Mouse (Mus musculus) heart, embryonic 16.5 days (tissue): ENCODE results near the gene Hexim1. TPM values are rescaled to one million over a fixed set of nuclear protein-coding genes. Genes with fewer than 3 reads are reported as not detected.
A peak's percentile ranks its signal among the peaks of the same experiment; 100 is the strongest.

Experiments
- ATAC-seq: fragments of 200-750 bp; cut with Nextera tagmentation; replicated peaks from 2 replicates; pipeline ENCODE4 v1.8.0; 2017; ENCODE audit warnings: moderate number of reproducible peaks; ENCODE audit not compliant: insufficient read depth, low FRiP score; ENCODE audit errors: extremely low read depth
- H3K27ac ChIP-seq: fragments of 300-500 bp; sonication (generic); 2 replicates; pipeline ENCODE4 v1.5.1; 2014; ENCODE audit warnings: mild to moderate bottlenecking, low read length, control low read depth, moderate library complexity
- H3K27me3 ChIP-seq: fragments of 300-500 bp; sonication (generic); 2 replicates; pipeline ENCODE4 v1.6.1; 2014; ENCODE audit warnings: low read length, mixed read lengths; ENCODE audit not compliant: control insufficient read depth, insufficient read depth
- H3K36me3 ChIP-seq: fragments of 300-500 bp; sonication (generic); 2 replicates; pipeline ENCODE4 v1.6.1; 2014; ENCODE audit not compliant: control insufficient read depth, insufficient read depth
- H3K4me1 ChIP-seq: fragments of 300-500 bp; sonication (generic); 2 replicates; pipeline ENCODE4 v1.6.1; 2014; ENCODE audit warnings: low read length, mixed read lengths; ENCODE audit not compliant: control insufficient read depth, insufficient read depth
- H3K4me2 ChIP-seq: fragments of 300-500 bp; sonication (generic); 2 replicates; pipeline ENCODE4 v1.6.1; 2014; ENCODE audit warnings: low read depth, mild to moderate bottlenecking, control low read depth, low read length
- H3K4me3 ChIP-seq: fragments of 300-500 bp; sonication (generic); 2 replicates; pipeline ENCODE4 v1.5.1; 2014; ENCODE audit warnings: mild to moderate bottlenecking, control low read depth, low read length
- H3K9ac ChIP-seq: fragments of 300-500 bp; sonication (generic); 2 replicates; pipeline ENCODE4 v1.6.1; 2014; ENCODE audit warnings: low read length, control low read depth
- H3K9me3 ChIP-seq: fragments of 300-500 bp; sonication (generic); replicated peaks from 2 replicates; pipeline ENCODE4 v1.6.1; 2016; ENCODE audit warnings: low read length; ENCODE audit not compliant: control insufficient read depth
- WGBS: fragments of 180-500 bp; shearing (Covaris S2); extraction: QIAGEN DNeasy Blood & Tissue Kit; methylation state at CpG from one replicate; pipeline ENCODE4 v1.1.7; 2014; 5-methylcytosine and 5-hydroxymethylcytosine counted together
- polyA plus RNA-seq: library from polyadenylated mRNA; unstranded; fragments of >200 nt; fragmentation: Nextera tagmentation; extraction: Ambion mirVana; gene quantifications from 2 replicates; pipeline ENCODE4 v1.2.1, GENCODE M21; 2015

The Hexim1 gene
- 2.9 TPM in 2 replicates for polyA plus RNA-seq

GRCm38 (mm10) chr11:103116008-103116818 is at the start of gene Hexim1:
Gene Hexim1, plus strand, starts transcription at chr11:103116231.
- Histone ChIP-seq H3K9ac (peak within 1 kb of the TSS; percentile 87), H3K4me2 (peak within 1 kb of the TSS; percentile 93), H3K27ac (peak within 1 kb of the TSS; percentile 91), H3K4me1 (peaks cover 32% of the 10 kb centered on the region), H3K36me3 (no peaks in the 10 kb centered on the region), H3K4me3 (peak within 1 kb of the TSS; percentile 72), H3K9me3 (no peaks in the 10 kb centered on the region), H3K27me3 (no peaks in the 10 kb centered on the region)
- 0% methylated on average over 53 of the region's 53 CpGs for WGBS
- peak; percentile 93 for ATAC-seq

DNA sequence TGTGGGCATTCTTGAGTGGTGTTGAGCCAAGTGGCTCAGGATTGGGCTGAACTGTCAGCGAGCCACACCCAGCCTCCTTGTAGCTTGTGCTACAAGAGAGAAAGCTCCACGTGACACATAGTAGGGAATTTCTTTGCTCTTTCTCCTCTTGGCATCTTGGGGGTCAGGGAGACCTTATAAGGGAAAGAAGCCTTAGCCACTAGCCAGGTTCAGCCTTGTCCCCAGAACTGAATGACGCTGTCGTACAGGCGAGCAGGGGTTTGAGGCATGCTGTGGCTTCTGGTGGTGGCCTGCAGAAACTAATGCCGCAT is 49.0 kb upstream of the Hexim1 start:
- Histone ChIP-seq H3K27me3 (no peaks in the 10 kb centered on the region), H3K4me1 (peaks cover 19% of the 10 kb centered on the region), H3K27ac (peak overlapping the region; percentile 40; the same call in 1 of the 2 replicates), H3K36me3 (peaks cover 58% of the 10 kb centered on the region), H3K4me3 (no peak overlapping the region), H3K9ac (no peak overlapping the region), H3K4me2 (no peak overlapping the region), H3K9me3 (no peaks in the 10 kb centered on the region)
- no peak for ATAC-seq
- 75% methylated on average over 6 of the region's 6 CpGs for WGBS

DNA sequence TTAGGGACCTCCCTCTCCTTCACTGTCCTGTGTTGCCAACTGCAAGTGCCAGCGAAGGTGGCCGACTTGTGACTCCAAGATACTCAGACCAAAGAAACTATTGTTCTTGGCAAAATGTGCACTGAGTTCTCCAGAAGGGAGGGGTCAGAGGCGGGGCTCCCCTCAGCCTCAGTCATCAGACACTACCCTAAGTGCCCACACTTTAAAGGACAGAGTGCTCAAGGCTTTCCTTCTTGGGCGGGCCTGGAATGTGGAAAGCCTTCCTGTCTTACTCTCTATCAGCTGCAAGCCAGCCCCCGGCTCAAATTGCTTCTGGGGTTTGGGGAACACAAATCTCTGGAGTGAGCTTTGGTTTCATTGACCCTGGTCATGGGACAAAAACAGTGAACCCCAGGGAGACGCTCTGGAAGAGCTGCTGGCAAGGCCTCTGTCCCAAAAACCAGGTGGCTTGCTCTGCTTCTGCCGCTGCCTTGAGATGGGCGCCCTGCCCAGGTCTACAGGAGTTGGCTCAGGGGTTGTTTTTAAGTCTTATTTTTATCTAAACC is 48.5 kb upstream of the Hexim1 start:
- no peak overlapping the region for H3K9ac ChIP-seq
- H3K36me3 ChIP-seq, result peaks cover 58% of the 10 kb centered on the region
- no peak overlapping the region for H3K4me2 ChIP-seq
- peak; percentile 66 for ATAC-seq
- H3K4me1 ChIP-seq, result peaks cover 16% of the 10 kb centered on the region
- no peaks in the 10 kb centered on the region for H3K27me3 ChIP-seq
- no peak overlapping the region for H3K4me3 ChIP-seq
- peak overlapping the region; percentile 40 for H3K27ac ChIP-seq
- 47% methylated on average over 8 of the region's 8 CpGs for WGBS
- H3K9me3 ChIP-seq, result no peaks in the 10 kb centered on the region

- peaks cover 53% of the 10 kb centered on the region for H3K36me3 ChIP-seq
- H3K4me1 ChIP-seq, result peaks cover 16% of the 10 kb centered on the region
- no peak overlapping the region for H3K4me2 ChIP-seq
- no peaks in the 10 kb centered on the region for H3K9me3 ChIP-seq
- ATAC-seq, result no peak
- no peak overlapping the region for H3K4me3 ChIP-seq
- peak overlapping the region; percentile 40 for H3K27ac ChIP-seq
- no peak overlapping the region for H3K9ac ChIP-seq
- 94% methylated on average over 4 of the region's 4 CpGs for WGBS
- H3K27me3 ChIP-seq, result no peaks in the 10 kb centered on the region
These were observed 47.8 kb upstream of the Hexim1 start for GRCm38 (mm10) chr11:103068272-103068671.

DNA sequence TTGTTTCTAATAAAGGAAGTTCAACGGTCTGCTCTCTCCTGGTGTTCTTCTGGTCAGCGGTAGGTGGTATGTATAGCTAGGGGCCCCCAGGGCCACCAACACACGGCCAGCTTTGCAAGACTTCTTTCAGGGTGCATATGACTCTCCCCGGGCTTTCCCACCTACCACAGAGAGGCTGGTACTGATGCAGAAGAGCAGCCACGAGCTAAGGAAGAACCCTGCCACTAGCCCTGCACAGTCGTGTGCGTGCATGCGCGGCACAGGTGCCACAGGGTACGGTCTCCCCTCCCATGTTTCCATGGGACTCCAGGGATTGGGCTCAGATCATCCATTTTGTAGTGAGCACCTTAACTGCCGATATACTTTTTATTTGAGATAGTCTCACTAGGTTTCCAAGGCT is 47.1 kb upstream of the Hexim1 start:
- H3K36me3 ChIP-seq, result peaks cover 48% of the 10 kb centered on the region
- no peak overlapping the region for H3K4me2 ChIP-seq
- 91% methylated on average over 11 of the region's 11 CpGs for WGBS
- no peaks in the 10 kb centered on the region for H3K9me3 ChIP-seq
- peaks cover 20% of the 10 kb centered on the region for H3K4me1 ChIP-seq
- no peak overlapping the region for H3K4me3 ChIP-seq
- no peak for ATAC-seq
- H3K9ac ChIP-seq, result no peak overlapping the region
- H3K27me3 ChIP-seq, result no peaks in the 10 kb centered on the region
- H3K27ac ChIP-seq, result no peak overlapping the region

DNA sequence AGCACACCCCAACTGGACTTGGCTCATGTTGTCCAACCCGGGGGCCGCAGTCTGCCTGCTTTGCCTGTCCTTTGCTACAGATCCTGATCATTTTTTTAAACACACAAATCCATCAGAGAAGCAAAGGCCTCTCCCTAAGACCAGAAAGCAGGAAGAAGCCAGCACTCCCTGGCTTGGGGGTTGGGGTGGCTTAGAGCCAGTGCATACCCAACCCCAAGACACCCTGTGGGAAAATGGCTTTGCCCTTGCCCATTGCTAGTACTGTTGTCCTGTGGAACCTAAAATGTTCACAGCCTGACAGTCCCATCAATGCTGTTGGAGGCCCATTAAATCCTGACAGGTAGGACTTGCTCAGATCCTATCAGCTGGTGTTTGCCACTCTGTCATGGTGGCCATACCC is 46.3 kb upstream of the Hexim1 start:
- Histone ChIP-seq H3K36me3 (peaks cover 39% of the 10 kb centered on the region), H3K27ac (no peak overlapping the region), H3K4me3 (no peak overlapping the region), H3K9ac (no peak overlapping the region), H3K4me2 (no peak overlapping the region), H3K9me3 (no peaks in the 10 kb centered on the region), H3K27me3 (no peaks in the 10 kb centered on the region), H3K4me1 (peaks cover 28% of the 10 kb centered on the region)
- 97% methylated on average over 2 of the region's 2 CpGs for WGBS
- ATAC-seq, result no peak

- Histone ChIP-seq H3K36me3 (peaks cover 35% of the 10 kb centered on the region), H3K27ac (no peak overlapping the region)
These were observed 45.6 kb upstream of the Hexim1 start for GRCm38 (mm10) chr11:103070322-103070880.

GRCm38 (mm10) chr11:103073671-103074070 is 42.4 kb upstream of the Hexim1 start:
- no peak for ATAC-seq
- H3K4me1 ChIP-seq, result peaks cover 20% of the 10 kb centered on the region
- H3K4me3 ChIP-seq, result no peak overlapping the region
- no peaks in the 10 kb centered on the region for H3K27me3 ChIP-seq
- peaks cover 29% of the 10 kb centered on the region for H3K36me3 ChIP-seq
- no peak overlapping the region for H3K4me2 ChIP-seq
- H3K9me3 ChIP-seq, result no peaks in the 10 kb centered on the region
- no peak overlapping the region for H3K27ac ChIP-seq
- no peak overlapping the region for H3K9ac ChIP-seq
- WGBS, result 74% methylated on average over 7 of the region's 7 CpGs

More at GRCm38 (mm10) chr11:103070322-103070880, 45.6 kb upstream of the Hexim1 start:
- no peak overlapping the region for H3K4me2 ChIP-seq
- H3K4me3 ChIP-seq, result no peak overlapping the region
- no peak overlapping the region for H3K9ac ChIP-seq
- no peaks in the 10 kb centered on the region for H3K9me3 ChIP-seq
- ATAC-seq, result no peak
- 90% methylated on average over 10 of the region's 10 CpGs for WGBS
- H3K4me1 ChIP-seq, result peaks cover 32% of the 10 kb centered on the region
- no peaks in the 10 kb centered on the region for H3K27me3 ChIP-seq

GRCm38 (mm10) chr11:103074121-103074650 is 41.8 kb upstream of the Hexim1 start:
- H3K36me3 ChIP-seq, result peaks cover 27% of the 10 kb centered on the region
- peaks cover 20% of the 10 kb centered on the region for H3K4me1 ChIP-seq
- WGBS, result 66% methylated on average over 10 of the region's 10 CpGs
- no peak overlapping the region; the same call in 1 of the 2 replicates for H3K4me3 ChIP-seq
- H3K9ac ChIP-seq, result no peak overlapping the region; the same call in 1 of the 2 replicates
- H3K27ac ChIP-seq, result no peak overlapping the region
- no peak for ATAC-seq
- H3K27me3 ChIP-seq, result no peaks in the 10 kb centered on the region
- no peaks in the 10 kb centered on the region for H3K9me3 ChIP-seq
- peak overlapping the region; percentile 28 for H3K4me2 ChIP-seq
